Mouse (Mus musculus) urinary bladder, adult 2 months (tissue): Measurements from ENCODE around the gene Chd8. TPM values are rescaled to one million over a fixed set of nuclear protein-coding genes. Genes with fewer than 3 reads are reported as not detected.
"Not testable (repeated sequence)": the region's sequence is repeated elsewhere in the genome, so short reads cannot be mapped to it uniquely, and the experiment has no call there.

Source experiments
- DNase-seq: peaks from one replicate; pipeline ENCODE4 v3.0.0; 2022; ENCODE audit warnings: low spot score
- polyA plus RNA-seq: library from polyadenylated mRNA; depleted of rRNA; stranded (reverse); fragments of >200 nt; gene quantifications from 2 replicates; pipeline ENCODE4 v1.2.3, GENCODE M21; 2012; rRNA removed

Chd8 gene
- polyA plus RNA-seq = 47.8 and 51.2 TPM in 2 replicates

DNA sequence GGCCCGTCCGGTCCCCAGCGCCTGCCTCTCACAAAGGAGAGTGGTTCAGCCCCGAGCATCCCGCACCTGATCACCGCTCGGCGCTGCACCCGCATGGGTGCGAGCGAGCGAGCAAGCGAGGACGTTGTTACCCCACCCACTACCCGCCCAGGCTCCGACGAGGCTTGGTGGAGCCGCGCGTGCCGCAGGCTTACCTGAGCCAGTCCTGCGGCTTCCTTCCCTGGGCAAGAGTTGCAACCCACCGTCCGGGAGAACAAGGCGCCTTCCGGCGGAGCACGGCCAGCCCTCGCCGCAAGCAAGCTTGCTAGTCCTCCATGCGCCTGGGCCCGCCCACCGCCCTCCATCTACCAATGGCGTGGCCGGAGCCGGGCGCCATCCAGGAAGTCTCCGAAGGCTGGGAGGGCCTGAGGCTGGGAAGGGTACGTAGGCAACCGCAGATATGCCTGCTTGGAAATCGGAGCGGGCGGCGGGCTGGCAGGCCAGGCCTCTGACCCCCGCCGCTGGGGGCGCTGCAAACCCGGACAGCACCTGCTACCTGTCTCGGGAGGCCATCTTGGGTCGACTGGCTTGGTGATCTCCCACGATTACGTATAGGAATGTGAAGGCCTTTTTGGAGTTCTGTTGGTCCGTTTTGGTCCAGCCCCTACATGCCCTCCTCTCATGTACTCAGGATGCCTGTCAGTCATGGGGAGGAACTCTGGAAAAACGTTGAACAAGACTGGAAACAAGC, at the start of gene Chd8:
Gene Chd8 (minus strand): TSS at position 297 of the 730 bp plus-strand sequence.
- peak; percentile 98 for DNase-seq

- DNase-seq = no peak
Measured at GRCm38 (mm10) chr14:52306100-52306499, 48.5 kb upstream of the Chd8 start.

GRCm38 (mm10) chr14:52304644-52305271, 47.2 kb upstream of the Chd8 start, which contains the start of gene Mettl3:
Gene Mettl3, minus strand, starts transcription at chr14:52305128.
- DNase-seq = peak; percentile 79

- DNase-seq = not testable (repeated sequence)
Measured at GRCm38 (mm10) chr14:52303517-52303916, 45.9 kb upstream of the Chd8 start.

DNA sequence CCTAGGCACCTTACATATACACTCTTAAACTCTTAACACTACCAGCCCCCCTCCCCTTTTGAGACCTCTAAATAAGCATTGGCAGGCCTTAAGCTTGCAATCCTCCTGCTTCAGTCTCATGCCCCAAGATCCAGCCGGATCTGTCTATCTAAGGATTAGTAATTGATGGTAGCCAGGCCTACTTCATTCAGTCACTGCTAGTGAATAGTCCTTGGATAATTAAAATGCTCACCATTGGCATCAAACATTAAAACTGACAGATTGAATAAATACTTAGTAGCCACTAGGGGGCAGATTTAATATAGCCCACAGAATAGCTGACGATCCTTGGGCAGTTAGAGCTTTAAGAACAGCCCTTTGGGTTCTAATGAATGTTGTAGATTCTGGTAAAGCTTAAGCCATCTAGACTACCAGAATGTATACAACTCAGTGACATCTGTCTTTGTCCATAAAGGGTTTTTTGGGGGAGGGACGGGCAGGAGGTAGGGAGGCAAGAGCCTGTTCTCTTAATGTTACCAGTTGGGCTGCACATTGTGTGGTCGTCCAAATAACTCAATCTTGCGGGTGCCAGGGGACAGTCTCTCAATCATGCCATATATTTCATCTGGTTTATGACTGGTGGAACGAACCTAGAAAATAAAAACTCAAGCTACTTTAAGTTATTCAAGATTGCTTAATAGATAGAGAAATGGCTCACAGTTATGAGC, 38.1 kb upstream of the Chd8 start:
- DNase-seq = no peak

DNA sequence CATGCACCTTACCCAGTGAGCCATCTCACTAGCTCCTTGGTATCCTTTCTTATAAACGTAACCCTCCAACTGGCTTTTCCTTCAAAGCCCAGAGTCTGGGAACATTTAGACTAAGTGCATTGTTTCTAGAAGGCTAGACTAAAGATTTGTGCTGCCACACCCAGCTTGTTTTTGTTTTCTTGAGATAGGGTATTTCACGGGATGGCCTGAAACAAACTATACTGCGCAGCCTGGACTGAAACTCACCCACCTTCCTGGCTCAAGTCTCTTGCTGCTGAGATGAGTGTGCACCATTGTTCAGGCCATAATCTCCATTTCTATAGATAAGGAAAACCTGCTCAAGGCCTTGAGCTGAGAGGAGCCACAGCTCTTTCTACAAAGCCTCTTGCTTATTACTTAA, 26.6 kb upstream of the Chd8 start:
- DNase-seq = no peak

DNA sequence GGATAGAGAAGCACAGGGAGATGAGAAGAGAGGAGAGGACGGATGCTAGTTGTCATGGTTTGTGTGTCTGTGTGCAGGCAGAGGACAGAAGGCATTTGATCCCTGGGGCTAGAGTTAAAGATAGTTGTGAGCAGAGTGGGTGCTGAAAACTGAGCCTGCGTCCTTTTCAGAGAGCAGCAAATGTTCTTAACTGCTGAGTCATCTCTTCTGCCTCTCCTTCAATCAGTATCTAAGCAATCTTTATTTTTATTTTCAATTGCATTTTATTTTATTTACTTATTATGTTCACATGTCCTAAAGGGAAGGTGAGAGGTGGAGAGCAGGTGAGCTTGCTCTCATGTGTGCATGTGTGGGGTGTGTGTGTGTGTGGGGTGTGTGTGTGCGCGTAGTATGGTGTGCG, 26.0 kb upstream of the Chd8 start:
- no peak for DNase-seq

GRCm38 (mm10) chr14:52279747-52280120, 22.2 kb upstream of the Chd8 start:
- DNase-seq = no peak

DNA sequence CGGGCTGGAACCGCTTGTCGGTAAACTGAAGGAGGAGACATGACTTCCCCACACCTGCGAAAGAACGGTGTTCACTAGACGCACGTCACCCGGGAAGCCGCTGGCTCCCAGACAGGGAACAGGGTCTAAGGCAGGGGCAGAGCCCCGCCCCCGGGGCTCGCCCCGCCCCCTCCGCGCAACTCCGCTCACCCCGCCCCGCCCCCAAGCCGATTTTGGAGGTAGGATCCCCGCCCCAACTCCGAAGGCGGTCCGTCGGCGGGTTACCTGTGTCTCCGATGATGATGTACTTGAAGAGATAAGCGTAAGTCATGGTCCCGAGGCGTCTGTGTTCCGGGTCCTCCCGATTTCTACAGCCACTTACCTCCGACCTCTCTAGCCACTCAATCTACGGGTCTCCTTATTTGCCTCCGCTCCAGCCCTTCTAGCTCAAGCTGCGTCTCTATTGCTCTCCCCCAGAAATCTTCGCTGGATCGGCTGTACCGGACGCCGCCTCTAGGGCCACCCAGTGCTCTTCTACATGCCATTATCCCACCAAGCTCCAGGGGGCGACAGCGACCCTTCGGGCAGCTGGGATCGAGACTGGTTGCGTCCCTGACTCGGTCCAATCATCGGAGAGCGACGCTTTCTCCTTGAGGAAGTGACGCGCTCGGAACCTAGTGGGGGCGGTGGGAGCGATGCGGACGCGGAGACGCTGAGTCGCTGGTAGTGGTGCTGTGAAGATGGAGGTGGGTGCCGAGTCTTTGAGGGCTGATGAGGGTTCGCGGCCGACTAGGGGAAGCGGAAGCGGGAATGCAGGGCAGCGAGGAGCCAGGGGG, 21.6 kb upstream of the Chd8 start, which contains the start of the genes Tox4 and Rab2b:
Gene Tox4 (plus strand): TSS at position 215 of the 815 bp plus-strand sequence.
Gene Rab2b (minus strand): TSS at position 614 of the 815 bp plus-strand sequence.
- DNase-seq = peak; percentile 95

GRCm38 (mm10) chr14:52277210-52277609, 19.6 kb upstream of the Chd8 start:
- DNase-seq = no peak

DNA sequence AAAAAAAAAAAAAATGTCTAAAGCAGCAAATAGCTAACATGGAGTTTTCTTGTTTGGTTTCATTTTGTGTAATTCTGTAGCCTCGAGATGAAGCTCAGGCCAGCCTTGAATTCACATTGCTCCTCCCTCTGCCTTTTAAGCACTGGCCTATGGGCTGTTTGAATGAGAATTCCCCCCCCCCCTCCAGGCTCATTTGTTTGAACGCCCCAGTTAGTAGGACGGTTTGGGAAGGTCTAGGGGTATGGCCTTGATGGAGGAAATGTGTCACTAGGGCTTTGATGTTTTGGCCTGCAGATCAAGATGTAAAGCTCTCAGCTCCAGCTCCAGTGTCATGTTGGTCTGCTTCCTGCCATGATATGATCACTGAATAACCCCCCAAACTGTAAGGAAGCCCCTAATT, 15.2 kb upstream of the Chd8 start:
- no peak for DNase-seq

GRCm38 (mm10) chr14:52256311-52257175, 1.0 kb downstream of the Chd8 start:
- DNase-seq = no peak

GRCm38 (mm10) chr14:52246129-52246528, 11.5 kb downstream of the Chd8 start:
- DNase-seq = no peak

DNA sequence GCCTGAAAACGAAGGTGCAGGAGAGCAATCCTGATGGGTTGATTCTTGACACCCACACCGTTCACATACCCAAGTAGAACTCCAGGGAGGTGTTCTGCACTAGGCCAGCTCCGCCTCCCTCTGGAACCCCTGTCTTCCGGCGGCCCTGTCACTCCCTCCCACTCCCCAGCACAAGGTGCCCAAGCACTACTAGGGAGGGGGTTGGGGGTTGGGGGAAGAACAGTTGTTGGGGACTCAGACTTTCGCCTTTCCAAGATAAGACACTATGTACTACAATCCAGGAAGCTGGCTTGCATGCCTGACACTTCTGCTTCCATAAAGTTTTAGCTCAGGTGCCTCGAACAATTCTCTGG, 12.9 kb downstream of the Chd8 start:
- DNase-seq = no peak

DNA sequence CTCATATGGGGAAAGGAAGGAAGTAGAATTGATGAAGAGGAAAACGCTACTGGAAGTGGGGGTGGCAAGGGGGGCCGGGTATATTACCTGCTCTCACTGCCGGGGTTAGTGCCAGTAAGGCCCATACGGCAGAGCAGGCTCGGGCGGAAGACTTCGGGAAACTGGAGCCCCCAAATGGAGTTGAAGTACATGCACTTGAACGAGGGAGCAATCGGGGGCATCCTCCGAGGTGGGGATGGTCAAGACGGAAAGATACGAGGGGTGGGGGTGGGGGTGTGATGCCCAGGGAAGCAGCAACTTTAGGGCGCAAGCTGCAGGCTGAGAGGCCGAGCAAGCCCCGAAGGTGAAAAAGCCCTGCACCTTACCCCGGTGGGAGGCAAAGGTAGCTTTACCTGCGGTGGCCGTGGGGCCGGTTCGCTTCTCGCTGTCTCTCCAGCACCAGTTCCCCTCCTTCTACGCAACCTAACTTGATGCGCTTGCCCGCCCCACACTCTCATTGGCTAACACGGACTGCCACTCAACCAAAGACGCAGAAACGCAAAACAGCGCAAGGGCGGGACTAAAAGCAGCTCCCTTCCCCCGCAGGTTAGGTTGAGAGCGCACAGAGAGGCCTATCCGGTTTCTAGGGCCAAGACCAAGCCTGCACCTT, 13.4 kb downstream of the Chd8 start:
- peak; percentile 95 for DNase-seq

GRCm38 (mm10) chr14:52236216-52236615, 21.4 kb downstream of the Chd8 start:
- DNase-seq = no peak

DNA sequence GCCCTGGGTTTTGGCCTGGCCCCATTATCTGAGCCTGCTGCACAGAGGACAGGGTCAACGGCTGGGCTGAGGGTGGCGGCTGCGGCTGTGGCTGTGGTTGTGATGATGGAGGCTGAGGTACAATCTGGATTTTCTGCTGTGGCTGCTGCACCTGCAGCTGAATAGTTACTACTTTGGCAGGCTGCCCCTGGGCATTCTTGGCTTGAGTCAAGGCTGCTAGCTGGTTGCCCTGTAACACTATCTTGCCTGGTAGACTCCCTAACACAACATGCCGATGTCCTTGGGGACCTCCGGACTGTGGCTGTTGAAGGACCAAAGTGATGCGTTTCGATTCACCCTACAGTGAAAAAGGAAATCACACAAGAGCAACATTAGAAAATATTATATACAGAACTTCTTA, 22.4 kb downstream of the Chd8 start:
- no peak for DNase-seq

GRCm38 (mm10) chr14:52232249-52232648, 25.3 kb downstream of the Chd8 start:
- DNase-seq = no peak

GRCm38 (mm10) chr14:52225972-52226371, 31.6 kb downstream of the Chd8 start:
- no peak for DNase-seq

GRCm38 (mm10) chr14:52217261-52217660, 40.3 kb downstream of the Chd8 start:
- no peak for DNase-seq
